ENCODE assay signal across 9 mouse cellular contexts in genomic region chr14:120312661-120313406, GRCm38 (mm10). TPM values are rescaled to one million over a fixed set of nuclear protein-coding genes. Genes with fewer than 3 reads are reported as not detected.
DNase-seq lines count a peak whose midpoint lies in the region; ATAC-seq and TF ChIP-seq lines count a peak whose summit lies in the region.
"Had no signal": no experiment of that assay in that cellular context is flagged by ENCODE, and none has a peak within 500 bp of the region (broad histone marks: within the 10 kb centered on the region; RNA-seq: fewer than 3 reads in every experiment).

No protein-coding gene starts in this region.

- peak overlapping the region; percentile 84 for H3K27ac ChIP-seq in lung, embryonic 14.5 days (ENCODE audit: low read depth)
- no peak overlapping the region for H3K27ac ChIP-seq in midbrain, postnatal 0 days (ENCODE audit: low read depth, low read length)

- peaks cover 7% of the 10 kb centered on the region; the same call in 1 of the 2 replicates for H3K36me3 ChIP-seq in lung, embryonic 14.5 days (ENCODE audit: insufficient read depth)
- no peaks in the 10 kb centered on the region for H3K36me3 ChIP-seq in midbrain, postnatal 0 days (ENCODE audit: insufficient read depth, low read length)

- DNase-seq in cerebellum, adult 9-10 months, result peak; percentile 61
- no peak for DNase-seq in cerebellum, adult 9-11 months
- peak; percentile 67 for DNase-seq in CD4-positive helper T cell, adult 2 months (ENCODE audit: low read depth, low spot score)
- peak; percentile 70 for DNase-seq in induced T-regulatory cell, adult 2 months (ENCODE audit: low read depth)
- peak; percentile 78 for DNase-seq in lung, embryonic 14.5 days
- no peak for DNase-seq in retina, embryonic 14.5 days (ENCODE audit: low spot score)
- DNase-seq in retina, postnatal 1 day, result no peak
- DNase-seq in midbrain, postnatal 0 days (ENCODE audit: low spot score), result no peak
- DNase-seq: embryo, embryonic 11 days had no signal

- H3K9ac ChIP-seq in lung, embryonic 14.5 days, result no peak overlapping the region
- no peak overlapping the region for H3K9ac ChIP-seq in midbrain, postnatal 0 days (replicated peaks; ENCODE audit: low read length, poor library complexity, severe bottlenecking)

- ATAC-seq in lung, embryonic 14.5 days (ENCODE audit: insufficient read depth), result peak; percentile 86
- no peak for ATAC-seq in midbrain, postnatal 0 days (ENCODE audit: low FRiP score)

- H3K4me3 ChIP-seq in lung, embryonic 14.5 days (ENCODE audit: low read depth, low read length), result no peak overlapping the region
- no peak overlapping the region for H3K4me3 ChIP-seq in midbrain, postnatal 0 days (ENCODE audit: low read depth, low read length)

- H3K4me1 ChIP-seq in lung, embryonic 14.5 days (ENCODE audit: insufficient read depth), result peaks cover 34% of the 10 kb centered on the region
- peaks cover 4% of the 10 kb centered on the region; the same call in 1 of the 2 replicates for H3K4me1 ChIP-seq in midbrain, postnatal 0 days (ENCODE audit: insufficient read depth, low read length)

- 62% methylated on average over 12 of the region's 12 CpGs for WGBS in lung, embryonic 14.5 days
- 92% methylated on average over 12 of the region's 12 CpGs for WGBS in midbrain, postnatal 0 days

- no peaks in the 10 kb centered on the region for H3K27me3 ChIP-seq in lung, embryonic 14.5 days (ENCODE audit: insufficient read depth, low read length)
- no peaks in the 10 kb centered on the region for H3K27me3 ChIP-seq in midbrain, postnatal 0 days (ENCODE audit: insufficient read depth, low read length)

- H3K9me3 ChIP-seq in lung, embryonic 14.5 days (ENCODE audit: low read depth, low read length), result no peaks in the 10 kb centered on the region
- no peaks in the 10 kb centered on the region for H3K9me3 ChIP-seq in midbrain, postnatal 0 days (ENCODE audit: low read length)

- no peak for TF ChIP-seq CTCF in lung, embryonic 14.5 days (IDR thresholded peaks at IDR 0.05; ENCODE audit: low read depth)
- no peak for TF ChIP-seq CTCF in midbrain, postnatal 0 days (IDR thresholded peaks at IDR 0.05)

- peak overlapping the region; percentile 43 for H3K4me2 ChIP-seq in lung, embryonic 14.5 days
- no peak overlapping the region for H3K4me2 ChIP-seq in midbrain, postnatal 0 days (ENCODE audit: low read depth, low read length, poor library complexity, severe bottlenecking)

RNA-seq across cellular contexts. Expression of gene Mbnl2, which starts 37.4 kb away (rescaled TPM):
- 110 and 119 TPM in 2 replicates for polyA plus RNA-seq in lung, embryonic 14.5 days (2014; fragmentation: Nextera tagmentation; extraction: Ambion mirVana)
- total RNA-seq in midbrain, postnatal 0 days (2014; rRNA removed), result 40.4 and 41.4 TPM in 2 replicates
- polyA plus RNA-seq in midbrain, postnatal 0 days (2015; fragmentation: Nextera tagmentation; extraction: Ambion mirVana), result 19.5 and 20.4 TPM in 2 replicates

Comparison
In these comparisons a context has a peak if more than half of its experiments do, and no peak if none do; other contexts are left out.
1. DNase-seq: peak in cerebellum, adult 9-10 months (single experiment), CD4-positive helper T cell, adult 2 months (single experiment), induced T-regulatory cell, adult 2 months (single experiment) and lung, embryonic 14.5 days (single experiment); none in cerebellum, adult 9-11 months (single experiment), retina, embryonic 14.5 days (single experiment), retina, postnatal 1 day (single experiment) and midbrain, postnatal 0 days (single experiment).